Mouse (Mus musculus) cerebellum, adult 9-11 months (tissue): ENCODE results near the gene Nxn.

Experiments used
- DNase-seq: peaks from one replicate; pipeline ENCODE4 v3.0.0; 2022

Gene Nxn

DNA sequence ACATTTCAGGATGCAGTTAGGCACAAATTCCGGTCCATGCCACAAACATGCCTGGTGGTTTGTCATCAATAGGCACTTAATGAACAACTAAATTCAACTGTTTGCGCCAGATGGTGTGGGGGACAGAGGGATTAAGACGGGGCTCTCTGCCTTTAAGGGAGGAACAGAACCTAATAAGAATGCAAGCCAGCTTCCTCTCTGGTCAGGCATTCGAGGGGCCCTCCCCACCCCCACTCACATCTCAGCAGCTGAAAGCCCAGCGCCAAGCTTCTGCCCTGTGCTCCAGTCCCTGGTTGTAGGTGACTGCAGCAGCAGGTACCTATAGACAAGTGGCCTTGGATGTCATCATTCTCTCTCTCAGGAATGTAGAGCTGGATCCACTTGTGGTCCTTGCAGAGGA is 104.9 kb downstream of the Nxn start:
- no peak for DNase-seq

DNA sequence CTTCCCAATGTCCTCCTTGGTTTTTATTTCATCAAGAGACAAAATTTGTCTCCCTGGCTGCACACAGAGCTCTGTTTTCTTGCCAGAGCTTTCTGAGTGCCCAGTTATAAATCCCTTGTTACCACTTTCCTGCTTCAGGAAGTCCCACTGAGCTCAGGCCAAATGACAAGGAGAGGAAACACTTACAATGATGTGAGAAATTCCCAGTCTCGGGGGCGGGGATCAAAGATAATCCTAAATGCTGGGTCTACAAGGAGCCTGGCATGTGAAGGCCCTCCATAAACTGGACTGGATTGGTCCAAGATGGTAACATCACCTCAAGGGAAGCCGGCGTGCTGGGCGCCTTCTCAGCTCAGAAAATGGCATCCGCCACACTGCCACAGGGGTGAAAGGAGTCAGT is 106.1 kb downstream of the Nxn start:
- DNase-seq, result no peak

DNA sequence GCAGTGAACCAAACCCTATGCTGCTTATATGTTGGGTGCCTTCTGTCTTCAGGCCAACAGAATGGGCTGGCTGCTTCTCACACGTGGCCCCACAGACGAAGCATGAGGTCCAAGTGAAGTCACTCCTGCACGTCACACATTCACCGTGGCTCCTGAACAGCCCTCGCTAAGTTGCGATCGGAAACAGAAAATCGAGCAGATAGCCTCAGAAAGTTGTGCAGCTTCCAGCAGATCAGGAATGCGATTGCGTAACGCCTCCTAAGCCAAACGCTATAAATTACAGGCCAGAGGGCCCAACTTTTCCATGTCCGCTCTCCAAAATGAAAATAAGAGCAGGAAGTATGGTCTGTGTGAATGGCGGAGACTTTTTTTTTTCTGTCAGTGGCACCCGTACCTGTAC is 106.5 kb downstream of the Nxn start:
- DNase-seq, result no peak

DNA sequence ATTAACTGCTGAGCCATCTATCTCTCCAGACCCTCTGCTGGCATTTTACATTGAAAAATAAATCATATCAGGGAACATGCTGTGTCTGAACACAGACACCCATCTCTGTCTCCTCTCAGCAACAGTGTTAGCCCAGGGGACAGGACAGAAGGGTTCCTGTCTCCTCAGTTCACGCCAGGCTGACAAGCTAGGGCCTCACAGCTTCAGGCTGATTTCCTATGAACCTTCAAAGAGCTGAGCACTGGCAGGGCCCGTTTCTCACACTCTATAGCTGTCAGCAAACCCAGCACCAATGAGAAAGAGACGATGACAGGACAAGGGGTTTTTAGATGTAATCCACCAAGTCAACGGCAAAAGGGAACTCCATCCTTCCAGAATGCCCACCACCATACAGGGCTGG is 107.0 kb downstream of the Nxn start:
- no peak for DNase-seq

DNA sequence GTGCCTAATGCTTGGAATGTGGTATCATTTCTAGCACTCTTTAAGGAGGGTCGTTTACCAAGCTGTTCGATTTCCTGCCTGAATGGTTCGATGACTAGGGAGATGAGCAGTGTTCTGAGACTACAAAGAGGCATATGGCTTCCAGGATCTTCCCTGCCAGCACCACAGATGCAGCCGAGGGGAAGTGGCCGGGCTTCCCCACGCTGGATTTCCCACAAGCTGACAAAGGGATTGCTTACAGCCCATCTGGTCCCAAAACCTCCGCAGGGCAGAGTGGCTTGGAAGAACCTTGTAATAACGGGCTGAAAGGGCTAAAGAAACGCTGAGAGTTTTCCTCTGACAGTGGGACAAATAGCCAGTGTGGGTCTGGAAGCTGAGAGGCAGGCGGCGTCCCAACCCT is 108.6 kb downstream of the Nxn start:
- DNase-seq, result peak; percentile 93

DNA sequence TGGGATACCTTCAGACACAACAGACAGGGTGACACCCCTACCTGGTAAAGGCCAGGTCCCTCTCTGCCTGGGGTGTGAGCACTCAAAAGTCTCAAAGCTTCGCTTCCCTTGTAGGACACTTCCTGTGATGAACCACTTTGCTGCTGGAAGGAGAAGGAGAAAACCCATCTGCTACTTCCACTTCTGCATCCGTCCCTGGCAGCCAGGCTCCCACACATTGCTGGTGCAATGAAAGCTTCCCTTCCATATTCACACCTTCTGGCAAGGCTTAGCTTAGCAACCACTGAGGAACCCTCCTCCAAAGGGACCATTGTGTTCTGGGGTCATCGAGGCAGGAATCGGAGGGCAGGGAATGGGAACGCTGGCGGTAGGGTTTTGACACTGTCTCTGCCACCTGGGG is 110.3 kb downstream of the Nxn start:
- no peak for DNase-seq

DNA sequence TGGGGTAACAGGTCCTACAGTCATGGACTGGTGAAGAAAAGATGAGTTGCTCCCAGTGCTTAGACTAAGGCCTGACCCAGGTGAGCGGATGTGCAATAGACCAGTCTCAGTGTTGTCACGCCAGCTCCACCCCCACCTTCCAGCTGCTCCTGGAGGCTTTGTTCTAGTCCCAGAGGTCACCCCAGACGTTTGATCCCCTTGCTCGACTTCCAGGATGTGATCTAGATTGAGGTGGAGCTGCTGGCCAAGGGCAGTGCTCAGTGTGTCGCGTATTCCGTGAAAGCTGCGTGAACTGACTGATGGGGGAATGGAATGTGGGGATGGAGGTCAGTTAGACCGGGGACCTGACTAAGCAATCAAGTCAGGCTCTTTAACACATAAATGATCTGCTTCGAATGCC is 111.6 kb downstream of the Nxn start:
- DNase-seq, result no peak

DNA sequence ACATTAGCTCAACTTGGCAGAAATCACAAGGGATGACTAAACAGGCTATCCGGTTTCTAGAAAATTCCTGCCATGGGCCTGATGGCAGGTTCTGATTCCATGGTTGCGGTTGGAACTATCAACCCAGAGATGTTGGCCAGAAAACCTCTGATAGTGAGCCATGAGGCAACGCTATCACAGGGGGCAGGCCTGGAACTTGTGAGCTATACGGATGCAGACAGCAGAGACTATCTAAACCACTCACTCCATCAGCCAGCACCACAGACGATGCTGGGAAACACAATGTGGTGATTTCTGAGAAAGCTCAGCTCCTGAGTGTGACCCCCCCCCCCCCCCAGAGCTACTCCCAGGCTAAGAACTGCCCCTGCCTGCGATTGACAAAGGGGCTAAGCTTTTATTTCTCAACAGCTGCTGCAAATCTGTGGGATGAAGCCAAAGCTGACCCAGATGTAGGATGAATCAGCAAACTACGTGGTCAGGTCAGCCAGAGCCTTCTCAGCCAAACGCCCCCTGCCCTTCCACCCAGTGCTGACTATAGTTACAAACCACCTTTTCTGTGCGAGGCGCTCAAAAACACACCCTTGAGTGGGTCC is 112.3 kb downstream of the Nxn start:
- DNase-seq, result no peak

DNA sequence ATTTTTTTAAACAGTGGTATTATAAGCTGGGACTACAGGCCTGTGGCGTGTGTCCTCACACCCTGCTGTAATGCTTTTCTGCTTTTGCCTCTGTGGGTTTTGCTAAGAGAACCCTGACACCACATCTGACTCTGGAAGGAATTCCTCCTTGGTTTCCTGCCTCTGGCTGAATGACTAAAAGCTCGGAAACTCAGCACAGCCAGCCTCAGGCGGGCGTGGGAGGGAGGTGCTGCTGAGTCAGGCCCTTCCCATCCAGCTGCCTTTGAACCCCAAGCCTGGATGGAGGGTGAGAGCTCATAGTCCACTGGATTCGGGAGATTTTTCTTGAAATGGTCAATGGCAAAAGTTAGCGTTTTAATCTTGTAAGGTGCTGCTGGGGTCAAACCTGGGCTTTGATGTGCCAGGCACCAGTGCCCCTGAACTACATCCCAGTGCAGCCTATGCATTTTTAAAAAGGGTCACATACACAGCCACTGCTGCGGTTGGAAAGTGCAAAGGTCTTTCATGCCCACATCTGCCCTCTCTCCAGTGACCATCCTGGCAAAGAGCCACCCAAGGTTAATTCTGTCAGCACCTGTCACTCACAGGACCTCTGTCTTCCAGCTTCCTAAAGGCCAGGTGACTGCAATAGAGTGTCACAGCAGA is 113.4 kb downstream of the Nxn start:
- DNase-seq, result no peak

DNA sequence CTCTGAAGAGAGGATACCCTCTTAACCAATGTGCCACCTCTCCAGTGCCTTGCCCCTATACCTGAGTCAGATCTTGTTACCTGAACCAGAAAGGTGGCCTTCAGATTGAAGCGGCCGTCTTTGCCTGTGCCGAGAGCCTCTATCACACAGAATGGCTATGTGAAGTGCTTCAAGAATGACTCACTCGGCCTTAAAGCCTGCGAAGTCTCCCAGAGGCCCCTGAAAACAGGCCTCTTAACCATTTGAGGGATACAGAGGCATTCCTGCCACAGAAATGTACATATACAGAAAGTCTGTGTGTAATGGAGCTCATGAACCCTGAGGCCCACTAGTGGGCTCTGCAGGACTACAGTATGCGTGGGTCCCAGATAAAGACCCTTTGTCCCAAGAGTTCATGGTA is 115.1 kb downstream of the Nxn start:
- no peak for DNase-seq

DNA sequence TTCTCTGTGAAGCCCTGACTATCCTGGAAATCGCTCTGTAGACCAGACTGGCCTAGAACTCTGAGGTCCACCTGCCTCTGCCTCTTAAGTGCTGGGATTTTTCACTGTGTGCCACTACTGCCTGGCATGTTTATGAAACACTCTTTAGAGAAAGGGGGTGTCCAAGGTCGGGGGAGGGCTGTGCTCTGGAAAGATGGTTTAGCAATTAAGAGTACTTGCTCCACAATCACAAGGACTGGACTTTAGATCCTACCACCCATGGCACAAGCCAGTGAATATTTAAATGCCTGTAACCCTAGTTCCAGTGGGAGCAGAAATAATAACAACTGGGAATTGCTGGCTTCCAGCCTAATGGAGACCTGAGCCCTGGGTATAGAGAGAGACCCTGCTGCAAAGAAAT is 119.0 kb downstream of the Nxn start:
- DNase-seq, result no peak

DNA sequence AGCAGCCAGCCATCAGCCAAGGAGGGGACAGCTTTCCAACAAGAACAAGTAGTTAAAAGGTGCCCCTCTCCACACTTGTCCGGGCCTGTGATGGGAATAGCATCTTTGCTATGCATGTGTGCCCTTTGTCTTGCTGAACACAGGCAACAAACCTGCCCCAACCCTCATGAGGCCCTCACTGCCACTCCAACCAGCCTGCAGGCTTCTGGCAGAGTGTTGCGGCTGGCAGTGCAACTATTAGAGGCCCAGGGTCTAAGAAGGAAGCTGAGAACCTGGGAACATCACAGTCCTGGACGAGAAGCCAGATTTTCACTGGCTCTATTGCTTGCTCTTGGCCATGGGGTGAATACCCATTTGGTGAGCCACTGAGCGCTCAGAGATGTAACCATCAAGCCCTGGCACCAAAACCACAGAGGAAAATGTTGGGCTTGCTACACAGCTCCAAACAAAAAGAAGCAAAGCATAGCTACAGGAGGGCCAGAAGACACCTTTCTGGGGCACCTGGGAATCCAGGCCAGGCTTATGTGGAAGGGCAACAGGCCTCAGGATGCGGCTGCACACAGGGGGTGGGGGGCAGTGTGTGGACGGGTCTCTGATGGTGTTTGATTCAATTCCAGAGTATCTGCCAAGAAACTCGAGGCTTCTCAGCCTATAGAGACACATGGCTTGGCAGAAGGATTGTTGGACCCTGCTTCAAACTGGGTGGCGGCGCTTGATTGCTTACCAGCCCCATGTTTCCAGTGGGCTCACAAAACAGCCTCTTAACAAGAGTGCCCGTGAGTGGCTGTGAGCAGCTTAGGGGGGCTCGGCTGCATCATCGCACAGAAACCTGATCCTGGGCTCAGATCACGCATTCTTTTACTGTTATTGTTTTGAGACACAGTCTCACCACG is 119.7 kb downstream of the Nxn start:
- no peak for DNase-seq

DNA sequence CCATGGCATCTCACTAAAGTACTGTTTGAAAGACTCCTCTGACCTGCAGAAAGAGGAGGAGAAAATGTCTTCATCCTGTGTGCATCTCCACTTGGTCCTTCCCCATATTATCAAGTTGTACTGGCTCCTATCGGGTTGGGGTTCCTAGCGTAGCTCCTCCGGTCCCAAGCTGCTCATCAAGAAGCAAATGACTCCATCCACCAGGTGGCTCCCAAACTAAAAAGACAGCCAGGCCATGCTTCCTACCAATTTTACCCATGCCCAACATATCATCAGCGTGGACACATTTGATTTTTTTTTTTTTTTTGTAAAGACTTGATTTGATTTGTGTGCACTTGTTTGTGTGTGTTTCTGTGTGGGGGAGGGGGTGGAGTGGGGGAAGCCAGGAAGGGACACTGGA is 126.5 kb downstream of the Nxn start:
- peak; percentile 61 for DNase-seq

DNA sequence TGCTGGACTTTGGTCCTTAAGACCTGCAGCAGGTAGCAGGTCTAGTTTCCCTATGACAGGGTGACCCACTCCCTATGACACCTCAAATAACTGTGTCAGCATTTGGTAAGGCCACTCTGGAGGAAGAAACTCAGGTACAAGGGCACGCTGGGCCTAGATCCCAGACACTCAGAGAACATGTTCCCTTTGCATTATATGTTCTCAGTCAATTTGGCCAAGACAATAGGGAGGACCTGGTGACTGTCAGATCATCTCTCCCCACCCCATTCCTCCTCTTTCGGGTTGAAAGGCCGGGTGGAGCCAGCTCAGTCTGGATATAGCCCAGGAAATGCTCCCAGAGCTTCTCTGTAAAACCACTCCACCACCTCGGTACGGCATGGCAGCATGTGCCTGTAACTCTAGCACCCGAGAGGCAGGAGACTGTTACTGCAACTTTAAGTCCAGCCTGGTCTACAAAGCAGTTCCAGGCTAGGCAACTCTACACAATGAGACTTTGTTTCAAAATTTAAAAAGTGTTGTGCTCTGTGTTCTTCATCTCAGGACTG is 130.3 kb downstream of the Nxn start:
- DNase-seq, result no peak

DNA sequence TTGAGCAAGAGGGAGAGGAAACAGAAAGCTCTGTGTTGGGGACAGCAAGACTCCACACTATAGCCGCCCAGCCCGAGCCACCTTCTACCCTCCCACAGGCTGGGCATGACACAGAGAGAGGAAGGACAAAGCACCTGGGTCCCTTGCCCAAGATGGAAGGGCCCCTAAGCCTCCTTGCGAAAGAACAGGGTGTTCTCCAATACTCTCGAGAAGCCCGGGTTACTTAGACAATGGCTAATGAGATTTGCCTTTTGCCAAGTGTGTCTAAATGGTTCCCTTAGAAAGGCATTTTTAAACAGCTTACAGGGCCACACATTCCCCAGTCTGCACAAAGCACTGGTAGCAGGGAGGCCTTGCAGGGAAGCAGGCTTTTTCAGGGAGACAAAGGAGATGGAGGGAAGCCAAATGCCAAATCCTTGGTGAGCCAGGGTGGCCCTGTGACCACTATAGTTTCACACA is 130.9 kb downstream of the Nxn start:
- DNase-seq, result no peak

DNA sequence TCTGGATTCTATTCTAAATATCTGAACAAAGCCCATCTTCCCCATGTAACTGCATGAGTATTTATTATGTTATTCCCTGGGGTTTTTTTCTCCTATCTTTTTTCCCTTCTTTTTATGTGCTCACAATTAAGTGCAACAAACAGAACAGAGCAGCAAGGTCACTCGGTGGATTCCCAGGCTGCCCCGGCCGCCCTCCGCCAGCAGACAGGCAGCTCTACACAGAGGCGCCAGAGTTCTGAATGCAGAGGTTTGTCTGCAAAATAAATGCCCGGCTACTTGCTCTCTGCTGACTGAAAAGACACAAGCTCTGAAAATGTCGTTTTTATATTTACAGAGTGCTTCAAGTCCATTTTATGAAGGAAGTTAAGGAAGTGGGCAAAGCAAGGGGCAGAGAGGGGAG is 131.4 kb downstream of the Nxn start:
- no peak for DNase-seq

DNA sequence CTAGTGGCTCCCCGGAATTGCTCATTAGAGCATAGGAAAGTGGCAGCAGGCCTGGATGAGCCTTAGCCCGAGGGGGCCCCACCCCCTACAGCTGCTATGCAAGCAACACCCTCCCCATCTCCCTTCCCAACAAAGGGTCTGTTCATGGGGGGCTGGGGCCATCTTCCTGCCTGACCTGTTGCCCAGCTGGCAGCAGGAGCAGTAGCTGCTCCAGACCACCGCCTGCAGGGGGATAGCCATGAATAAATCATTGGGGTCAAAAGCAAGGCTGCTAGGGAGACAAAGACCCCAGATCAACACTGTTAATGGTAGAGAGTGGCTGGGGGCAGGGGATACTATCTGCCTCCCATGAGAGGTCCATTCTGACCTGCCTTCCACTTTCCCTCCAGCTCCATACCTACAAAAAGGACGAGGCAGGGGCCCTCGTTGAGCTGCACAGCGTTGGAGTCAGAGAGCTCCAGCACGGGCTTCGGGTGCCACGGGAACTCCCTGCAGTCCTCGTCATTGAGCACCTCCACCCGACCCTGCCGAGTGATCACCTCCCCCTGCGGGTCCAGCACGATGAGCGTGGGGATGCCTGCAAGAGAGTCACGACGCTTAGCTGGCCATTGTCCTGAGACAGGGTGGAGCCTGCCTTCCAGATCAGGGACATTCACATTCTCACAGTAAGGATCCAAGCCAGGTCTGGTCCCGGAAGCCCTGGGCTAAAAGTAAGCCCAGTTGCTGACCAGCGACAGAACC is 136.2 kb downstream of the Nxn start:
- DNase-seq, result no peak

DNA sequence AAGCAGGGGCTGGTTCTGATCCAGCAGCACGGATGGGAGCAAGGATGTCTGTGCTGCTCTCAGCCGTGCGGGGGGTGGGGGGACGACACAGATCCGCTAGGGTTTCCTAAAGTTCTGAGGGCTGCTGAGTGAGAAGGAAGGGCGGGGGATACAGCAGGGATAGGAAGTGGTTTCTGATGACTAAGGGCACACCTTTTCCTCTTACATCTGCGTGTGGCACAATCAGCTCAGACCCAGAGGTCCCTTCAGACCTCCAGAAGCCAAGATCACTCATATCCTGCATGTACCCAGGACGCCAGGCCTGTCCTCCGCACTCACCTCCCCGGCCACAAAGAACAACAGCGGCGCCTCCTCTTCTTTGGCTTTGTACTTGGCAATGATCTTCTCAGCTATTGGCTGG is 137.7 kb downstream of the Nxn start:
- no peak for DNase-seq

DNA sequence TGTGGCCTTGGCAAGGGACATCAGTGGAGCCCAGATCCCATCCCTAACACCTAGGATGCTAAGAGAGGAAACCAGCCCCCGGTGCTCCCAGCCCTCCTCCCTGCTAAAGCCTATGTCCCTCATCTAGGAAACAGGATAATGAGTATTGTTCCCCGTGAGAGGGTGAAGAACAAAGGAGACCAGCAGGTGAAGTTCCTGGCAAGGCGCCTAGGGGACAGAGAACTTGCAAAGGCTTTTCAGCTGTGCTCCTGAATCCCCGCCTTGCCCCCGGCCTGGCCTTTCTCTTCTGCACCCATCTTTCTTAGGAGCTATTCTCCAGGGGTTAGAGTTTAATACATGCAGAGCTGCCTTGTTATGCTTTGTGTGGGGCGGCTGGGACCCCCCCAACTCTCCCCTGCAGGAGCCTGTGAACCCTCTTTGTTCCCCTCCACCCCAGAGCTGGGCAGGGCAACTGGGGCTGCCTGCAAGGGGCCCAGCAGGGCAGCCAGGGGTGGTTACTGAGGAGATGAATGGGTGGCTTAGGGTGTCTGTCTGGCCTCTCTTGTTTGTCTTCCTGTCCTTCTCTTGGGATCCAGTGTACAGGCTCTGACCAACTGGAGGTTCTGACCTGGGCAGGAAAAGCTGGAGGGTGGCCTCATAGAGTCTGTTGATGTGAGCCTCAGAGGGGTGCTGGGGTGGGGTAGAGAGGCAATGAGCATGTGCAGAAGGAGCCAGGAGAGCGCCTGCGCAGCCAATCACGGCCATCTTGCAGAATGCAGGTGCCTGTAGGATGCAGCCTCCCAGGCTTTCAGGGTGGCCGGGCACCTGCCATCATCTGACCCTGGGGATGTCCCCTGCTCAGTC is 138.5 kb downstream of the Nxn start:
- no peak for DNase-seq

DNA sequence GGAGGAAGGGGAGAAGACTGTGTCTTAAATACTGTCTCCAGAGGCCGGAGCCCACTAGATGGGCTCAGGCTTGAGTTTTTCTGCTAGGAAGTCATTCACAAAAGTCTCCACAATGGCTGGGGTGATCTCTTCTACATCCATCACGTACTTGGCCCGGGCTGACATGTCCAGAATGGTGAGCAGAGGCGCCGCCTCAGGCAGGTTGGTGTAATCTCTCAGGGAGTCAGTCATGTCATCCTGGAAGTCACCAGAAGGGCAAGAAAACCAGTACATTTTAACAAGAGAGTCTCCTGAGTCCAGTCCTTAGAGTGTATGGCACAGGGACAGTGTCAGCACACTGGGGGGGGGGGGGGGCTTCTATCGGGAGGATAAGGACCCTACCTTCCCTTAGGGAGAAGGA is 140.4 kb downstream of the Nxn start:
- no peak for DNase-seq

DNA sequence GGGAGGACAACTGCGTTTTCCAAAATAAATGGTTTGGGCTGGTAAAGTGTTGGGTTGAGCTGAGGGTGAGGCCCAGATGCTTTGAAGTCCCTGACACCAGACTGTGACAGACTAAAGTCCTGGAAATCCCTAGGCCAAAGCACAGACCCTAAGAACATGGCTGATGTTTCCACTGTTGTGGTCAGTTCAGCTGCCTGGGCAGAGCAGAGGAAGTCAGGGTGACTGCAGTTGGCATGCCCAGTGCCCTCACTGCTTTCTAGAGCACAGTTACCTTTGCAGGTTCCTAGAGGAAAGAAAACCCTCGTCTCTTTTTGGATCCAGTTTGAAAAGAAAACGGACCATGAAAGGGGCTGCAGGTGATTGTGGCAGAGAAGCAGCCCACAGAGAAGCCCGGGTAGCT is 141.6 kb downstream of the Nxn start:
- no peak for DNase-seq

DNA sequence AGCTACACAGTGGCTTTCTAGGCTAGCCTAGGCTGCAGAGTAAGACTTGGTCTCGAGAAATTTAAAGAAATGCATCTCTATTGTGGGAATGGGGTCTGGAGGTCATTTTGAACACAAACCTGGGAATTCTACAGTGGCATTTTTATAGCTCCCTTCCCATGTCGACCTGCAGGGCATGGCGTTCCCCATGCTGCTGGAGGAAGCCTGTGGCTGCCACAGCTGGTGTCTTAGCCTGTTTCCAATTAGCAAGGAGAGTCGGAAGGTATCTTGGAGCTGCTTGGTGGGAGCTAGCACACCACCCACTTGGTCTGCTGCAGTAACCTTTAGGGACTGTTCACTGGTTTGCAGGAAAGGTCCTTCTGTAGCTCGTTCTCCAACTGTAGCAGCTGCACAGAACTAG is 142.8 kb downstream of the Nxn start:
- DNase-seq, result peak; percentile 44
